Mouse (Mus musculus): ENCODE results near the gene Ctnna2.

Gene Ctnna2

GRCm38 (mm10) chr6:77817116-77817515 lies 162.4 kb downstream of the Ctnna2 start:
- DNase-seq (ENCODE audit: low spot score in 2 of 2): no peak

GRCm38 (mm10) chr6:77811041-77811440 lies 168.5 kb downstream of the Ctnna2 start:
- DNase-seq (ENCODE audit: low spot score in 2 of 2): no peak

GRCm38 (mm10) chr6:77802604-77803003 lies 176.9 kb downstream of the Ctnna2 start:
- DNase-seq (ENCODE audit: low spot score in 2 of 2): no peak

GRCm38 (mm10) chr6:77783342-77783741 lies 196.2 kb downstream of the Ctnna2 start:
- DNase-seq (ENCODE audit: low spot score in 2 of 2): no peak

- no peak for DNase-seq (ENCODE audit: low spot score in 2 of 2)
These were observed 211.0 kb downstream of the Ctnna2 start for GRCm38 (mm10) chr6:77768357-77769103.

GRCm38 (mm10) chr6:77758164-77758563 lies 221.3 kb downstream of the Ctnna2 start:
- DNase-seq (ENCODE audit: low spot score in 2 of 2): no peak

- no peak for DNase-seq (ENCODE audit: low spot score in 2 of 2)
These were observed 234.1 kb downstream of the Ctnna2 start for GRCm38 (mm10) chr6:77745426-77745825.

- DNase-seq (ENCODE audit: low spot score in 2 of 2): no peak
These were observed 235.8 kb downstream of the Ctnna2 start for GRCm38 (mm10) chr6:77743651-77744050.

- DNase-seq (ENCODE audit: low spot score in 2 of 2): no peak
These were observed 236.5 kb downstream of the Ctnna2 start for GRCm38 (mm10) chr6:77742988-77743387.

- no peak for DNase-seq (ENCODE audit: low spot score in 2 of 2)
These were observed 240.9 kb downstream of the Ctnna2 start for GRCm38 (mm10) chr6:77738640-77739039.

GRCm38 (mm10) chr6:77724952-77725299 lies 254.6 kb downstream of the Ctnna2 start:
- DNase-seq (ENCODE audit: low spot score in 2 of 2): no peak

GRCm38 (mm10) chr6:77724042-77724951 lies 255.2 kb downstream of the Ctnna2 start:
- no peak for DNase-seq (ENCODE audit: low spot score in 2 of 2)

- no peak for DNase-seq (ENCODE audit: low spot score in 2 of 2)
These were observed 285.4 kb downstream of the Ctnna2 start for GRCm38 (mm10) chr6:77694093-77694492.

GRCm38 (mm10) chr6:77687173-77687572 lies 292.3 kb downstream of the Ctnna2 start:
- no peak for DNase-seq (ENCODE audit: low spot score in 2 of 2)

- peak in 1 of 2 experiments; percentile 9 for DNase-seq (ENCODE audit: low spot score in 2 of 2)
These were observed 329.4 kb downstream of the Ctnna2 start for GRCm38 (mm10) chr6:77650127-77650526.

GRCm38 (mm10) chr6:77644591-77644990 lies 334.9 kb downstream of the Ctnna2 start:
- no peak for DNase-seq (ENCODE audit: low spot score in 2 of 2)

- DNase-seq (ENCODE audit: low spot score in 2 of 2): no peak
These were observed 340.7 kb downstream of the Ctnna2 start for GRCm38 (mm10) chr6:77638784-77639183.

GRCm38 (mm10) chr6:77633997-77634396 lies 345.5 kb downstream of the Ctnna2 start:
- peak in 1 of 2 experiments; percentile 2 for DNase-seq (ENCODE audit: low spot score in 2 of 2)

GRCm38 (mm10) chr6:77628573-77629192 lies 350.8 kb downstream of the Ctnna2 start:
- no peak for DNase-seq (ENCODE audit: low spot score in 2 of 2)

- DNase-seq (ENCODE audit: low spot score in 2 of 2): no peak
These were observed 374.7 kb downstream of the Ctnna2 start for GRCm38 (mm10) chr6:77604642-77605392.

GRCm38 (mm10) chr6:77603914-77604313 lies 375.6 kb downstream of the Ctnna2 start:
- no peak for DNase-seq (ENCODE audit: low spot score in 2 of 2)

- no peak for DNase-seq (ENCODE audit: low spot score in 2 of 2)
These were observed 380.3 kb downstream of the Ctnna2 start for GRCm38 (mm10) chr6:77599244-77599643.

All from urinary bladder, postnatal 36 days (tissue).